Mouse (Mus musculus) gastrocnemius, adult 2 months (tissue): ENCODE results near the gene B3gnt2. TPM values are rescaled to one million over a fixed set of nuclear protein-coding genes. Genes with fewer than 3 reads are reported as not detected.

ENCODE experiments used
- DNase-seq: peaks from one replicate; pipeline ENCODE4 v3.0.0; 2022
- H3K27ac ChIP-seq: fragments of 200-600 bp; 2 replicates; pipeline ENCODE4 v1.8.1; 2022; ENCODE audit warnings: mild to moderate bottlenecking
- H3K4me3 ChIP-seq: fragments of 200-600 bp; 2 replicates; pipeline ENCODE4 v1.8.1; 2022; ENCODE audit warnings: mild to moderate bottlenecking, moderate library complexity
- CTCF ChIP-seq: fragments of 200-600 bp; IDR thresholded peaks from 2 replicates; pipeline ENCODE4 v1.8.1; 2022; ENCODE audit warnings: antibody characterized with exemption, mild to moderate bottlenecking, moderate library complexity
- intact Hi-C: fragments of 180-260 bp; cut with DNase I; formaldehyde crosslinking; loops from one replicate; pipeline ENCODE4 v1.15.1; 2025
- total RNA-seq, 2 experiments: library from RNA; stranded (reverse); gene quantifications; 2 replicates each; pipeline ENCODE4 v1.2.3; 2021

Gene B3gnt2
- total RNA-seq, 2 experiments from 2014 or later: 1.6 to 2.1 TPM

GRCm38 (mm10) chr11:22883676-22884075 is 22.9 kb upstream of the B3gnt2 start:
- no peak for DNase-seq
- TF ChIP-seq CTCF: no peak
- H3K27ac ChIP-seq: no peak overlapping the region
- no peak overlapping the region for H3K4me3 ChIP-seq
- intact Hi-C loops: no loop called here

- no peak for TF ChIP-seq CTCF
These were observed 22.2 kb upstream of the B3gnt2 start for GRCm38 (mm10) chr11:22882926-22883325.

GRCm38 (mm10) chr11:22880383-22881172 is 19.8 kb upstream of the B3gnt2 start:
- no peak overlapping the region for H3K4me3 ChIP-seq
- TF ChIP-seq CTCF: no peak
- intact Hi-C loops: no loop called here
- DNase-seq: no peak
- H3K27ac ChIP-seq: peak overlapping the region; percentile 25; the same call in 1 of the 2 replicates

More at GRCm38 (mm10) chr11:22882926-22883325, 22.2 kb upstream of the B3gnt2 start:
- intact Hi-C loops: no loop called here
- no peak for DNase-seq
- no peak overlapping the region for H3K27ac ChIP-seq
- H3K4me3 ChIP-seq: no peak overlapping the region

GRCm38 (mm10) chr11:22879645-22880044 is 18.9 kb upstream of the B3gnt2 start:
- TF ChIP-seq CTCF: no peak
- H3K4me3 ChIP-seq: no peak overlapping the region
- intact Hi-C loops: no loop called here
- no peak for DNase-seq
- H3K27ac ChIP-seq: no peak overlapping the region

GRCm38 (mm10) chr11:22876680-22877330 is 16.0 kb upstream of the B3gnt2 start:
- intact Hi-C loops: no loop called here
- Histone ChIP-seq H3K27ac (no peak overlapping the region), H3K4me3 (no peak overlapping the region)
- DNase-seq: no peak
- no peak for TF ChIP-seq CTCF

- Histone ChIP-seq H3K4me3 (no peak overlapping the region), H3K27ac (0 out of 2 replicates have a peak overlapping the region, but pooled peaks have one; percentile 8)
- intact Hi-C loops: no loop called here
- no peak for DNase-seq
- no peak for TF ChIP-seq CTCF
These were observed 14.5 kb upstream of the B3gnt2 start for GRCm38 (mm10) chr11:22875279-22875678.

GRCm38 (mm10) chr11:22874747-22875146 is 14.0 kb upstream of the B3gnt2 start:
- Histone ChIP-seq H3K4me3 (no peak overlapping the region), H3K27ac (0 out of 2 replicates have a peak overlapping the region, but pooled peaks have one; percentile 8)
- intact Hi-C loops: no loop called here
- no peak for DNase-seq
- TF ChIP-seq CTCF: no peak

- Histone ChIP-seq H3K27ac (peak overlapping the region; percentile 57), H3K4me3 (no peak overlapping the region)
- TF ChIP-seq CTCF: no peak
- intact Hi-C loops: no loop called here
- no peak for DNase-seq
These were observed 12.6 kb upstream of the B3gnt2 start for GRCm38 (mm10) chr11:22873383-22873782.

GRCm38 (mm10) chr11:22872307-22872680 is 11.5 kb upstream of the B3gnt2 start:
- H3K27ac ChIP-seq: peak overlapping the region; percentile 59
- intact Hi-C loops: no loop called here
- TF ChIP-seq CTCF: no peak
- DNase-seq: no peak
- peak overlapping the region; percentile 45 for H3K4me3 ChIP-seq

- DNase-seq: no peak
- H3K4me3 ChIP-seq: peak overlapping the region; percentile 45
- TF ChIP-seq CTCF: no peak
- H3K27ac ChIP-seq: peak overlapping the region; percentile 59
- intact Hi-C loops: no loop called here
These were observed 11.0 kb upstream of the B3gnt2 start for GRCm38 (mm10) chr11:22871628-22872306.

- H3K4me3 ChIP-seq: no peak overlapping the region
- DNase-seq: no peak
- TF ChIP-seq CTCF: no peak
- intact Hi-C loops: no loop called here
- H3K27ac ChIP-seq: no peak overlapping the region
These were observed 7.8 kb upstream of the B3gnt2 start for GRCm38 (mm10) chr11:22868582-22868981.

- no peak overlapping the region for H3K4me3 ChIP-seq
- intact Hi-C loops: no loop called here
- TF ChIP-seq CTCF: no peak
- H3K27ac ChIP-seq: no peak overlapping the region
- no peak for DNase-seq
These were observed 6.9 kb upstream of the B3gnt2 start for GRCm38 (mm10) chr11:22867691-22868090.
